Mouse (Mus musculus): ENCODE measurements around the gene Lgr4. TPM values are rescaled to one million over a fixed set of nuclear protein-coding genes. Genes with fewer than 3 reads are reported as not detected.

Gene Lgr4
- total and polyA plus RNA-seq, 3 experiments: 4.3 to 4.5 TPM; not detected in 1

- Histone ChIP-seq H3K4me3 (ENCODE audit: control insufficient read depth in 1 of 2, insufficient read depth in 1 of 2, low read depth in 2 of 2, low read length in 2 of 2) (no peak overlapping the region), H3K9ac (ENCODE audit: control insufficient read depth, low read depth, low read length, poor library complexity, severe bottlenecking) (no peak overlapping the region), H3K27me3 (ENCODE audit: control insufficient read depth in 1 of 2, insufficient read depth in 2 of 2, low read length in 2 of 2) (no peaks in the 10 kb centered on the region), H3K79me2 (ENCODE audit: control insufficient read depth, insufficient read depth, low read length, poor library complexity) (no peaks in the 10 kb centered on the region), H3K4me1 (ENCODE audit: control insufficient read depth in 1 of 2, insufficient read depth in 2 of 2, low read length in 2 of 2) (peaks cover 2 to 3% of the 10 kb centered on the region in 2 experiments; a peak in 1 of 4 replicates), H3K36me3 (ENCODE audit: control insufficient read depth in 1 of 2, insufficient read depth in 2 of 2, low read length in 2 of 2) (peaks cover 0 to 6% of the 10 kb centered on the region in 2 experiments; a peak in 2 of 4 replicates), H3K27ac (ENCODE audit: control insufficient read depth, low read depth, low read length) (no peak overlapping the region), H3K9me3 (replicated peaks; ENCODE audit: insufficient read depth, low read length) (no peaks in the 10 kb centered on the region)
- DNase-seq (ENCODE audit: low read depth, low spot score): no peak
- no peak for TF ChIP-seq ZNF384 (IDR thresholded peaks at IDR 0.05; ENCODE audit: low read depth, low read length)
- no peak for TF ChIP-seq USF2 (IDR thresholded peaks at IDR 0.05; ENCODE audit: borderline replicate concordance in 1 of 2, insufficient read depth in 1 of 2, low read depth in 1 of 2, low read length in 2 of 2)
- no peak for TF ChIP-seq RAD21 (IDR thresholded peaks at IDR 0.05; ENCODE audit: low read depth, low read length)
- no peak for TF ChIP-seq MEF2A (IDR thresholded peaks at IDR 0.05; ENCODE audit: extremely low read depth, insufficient replicate concordance, low read depth, low read length, poor library complexity, severe bottlenecking)
- no peak for TF ChIP-seq TCF12 (IDR thresholded peaks at IDR 0.05; ENCODE audit: low read depth, low read length)
- no peak for TF ChIP-seq HCFC1 (IDR thresholded peaks at IDR 0.05; ENCODE audit: low read depth, low read length)
- TF ChIP-seq MAZ (IDR thresholded peaks at IDR 0.05; ENCODE audit: low read depth, low read length): no peak
- no peak for TF ChIP-seq NRF1 (IDR thresholded peaks at IDR 0.05; ENCODE audit: insufficient read depth, low read depth, low read length, poor library complexity, severe bottlenecking)
- TF ChIP-seq E2F4 (IDR thresholded peaks at IDR 0.05; ENCODE audit: borderline replicate concordance, low read depth, low read length): no peak
These were observed 43.7 kb downstream of the Lgr4 start for GRCm38 (mm10) chr2:109961174-109961573.

GRCm38 (mm10) chr2:109963591-109964258 lies 46.3 kb downstream of the Lgr4 start:
- Histone ChIP-seq H3K36me3 (ENCODE audit: control insufficient read depth in 1 of 2, insufficient read depth in 2 of 2, low read length in 2 of 2) (peaks cover 0 to 6% of the 10 kb centered on the region in 2 experiments; a peak in 2 of 4 replicates), H3K9me3 (replicated peaks; ENCODE audit: insufficient read depth, low read length) (no peaks in the 10 kb centered on the region), H3K4me1 (ENCODE audit: control insufficient read depth in 1 of 2, insufficient read depth in 2 of 2, low read length in 2 of 2) (peaks cover 2 to 3% of the 10 kb centered on the region in 2 experiments; a peak in 1 of 4 replicates), H3K27me3 (ENCODE audit: control insufficient read depth in 1 of 2, insufficient read depth in 2 of 2, low read length in 2 of 2) (no peaks in the 10 kb centered on the region), H3K9ac (ENCODE audit: control insufficient read depth, low read depth, low read length, poor library complexity, severe bottlenecking) (no peak overlapping the region), H3K79me2 (ENCODE audit: control insufficient read depth, insufficient read depth, low read length, poor library complexity) (no peaks in the 10 kb centered on the region; the same call in 1 of the 2 replicates), H3K4me3 (ENCODE audit: control insufficient read depth in 1 of 2, insufficient read depth in 1 of 2, low read depth in 2 of 2, low read length in 2 of 2) (no peak overlapping the region), H3K27ac (ENCODE audit: control insufficient read depth, low read depth, low read length) (no peak overlapping the region)
- TF ChIP-seq ELF1 (IDR thresholded peaks at IDR 0.05; ENCODE audit: low read depth, low read length): no peak
- DNase-seq (ENCODE audit: low read depth, low spot score): no peak

- Histone ChIP-seq H3K4me3 (ENCODE audit: control insufficient read depth in 1 of 2, insufficient read depth in 1 of 2, low read depth in 2 of 2, low read length in 2 of 2) (no peak overlapping the region), H3K27ac (ENCODE audit: control insufficient read depth, low read depth, low read length) (no peak overlapping the region), H3K4me1 (ENCODE audit: control insufficient read depth in 1 of 2, insufficient read depth in 2 of 2, low read length in 2 of 2) (no peaks in the 10 kb centered on the region), H3K79me2 (ENCODE audit: control insufficient read depth, insufficient read depth, low read length, poor library complexity) (no peaks in the 10 kb centered on the region; the same call in 1 of the 2 replicates), H3K9ac (ENCODE audit: control insufficient read depth, low read depth, low read length, poor library complexity, severe bottlenecking) (no peak overlapping the region), H3K36me3 (ENCODE audit: control insufficient read depth in 1 of 2, insufficient read depth in 2 of 2, low read length in 2 of 2) (no peaks in the 10 kb centered on the region), H3K27me3 (ENCODE audit: control insufficient read depth in 1 of 2, insufficient read depth in 2 of 2, low read length in 2 of 2) (no peaks in the 10 kb centered on the region), H3K9me3 (replicated peaks; ENCODE audit: insufficient read depth, low read length) (no peaks in the 10 kb centered on the region)
- no peak for DNase-seq (ENCODE audit: low read depth, low spot score)
- TF ChIP-seq MAX (IDR thresholded peaks at IDR 0.05; ENCODE audit: low read length) (no peak), NELFE (IDR thresholded peaks at IDR 0.05; ENCODE audit: low read depth, low read length) (no peak), MXI1 (IDR thresholded peaks at IDR 0.05; ENCODE audit: low read depth, low read length) (no peak), CHD1 (IDR thresholded peaks at IDR 0.05; ENCODE audit: low read depth, low read length) (no peak), SIN3A (IDR thresholded peaks at IDR 0.05; ENCODE audit: low read length) (no peak), RAD21 (IDR thresholded peaks at IDR 0.05; ENCODE audit: low read depth, low read length) (no peak), KAT2A (conservative IDR thresholded peaks at IDR 0.05; ENCODE audit: low read depth, low read length) (no peak), ZKSCAN1 (IDR thresholded peaks at IDR 0.05; ENCODE audit: low read depth, low read length) (no peak), MEF2A (IDR thresholded peaks at IDR 0.05; ENCODE audit: extremely low read depth, insufficient replicate concordance, low read depth, low read length, poor library complexity, severe bottlenecking) (no peak), USF1 (IDR thresholded peaks at IDR 0.05; ENCODE audit: low read depth, low read length) (no peak), GATA1 (IDR thresholded peaks at IDR 0.05; ENCODE audit: low read depth, low read length) (no peak), USF2 (IDR thresholded peaks at IDR 0.05; ENCODE audit: borderline replicate concordance in 1 of 2, insufficient read depth in 1 of 2, low read depth in 1 of 2, low read length in 2 of 2) (no peak), EP300 (IDR thresholded peaks at IDR 0.05; ENCODE audit: low read depth in 1 of 2, low read length in 2 of 2) (no peak), ZMIZ1 (IDR thresholded peaks at IDR 0.05; ENCODE audit: low read depth, low read length) (no peak), ZC3H11A (IDR thresholded peaks at IDR 0.05; ENCODE audit: low read depth, low read length) (no peak), ELF1 (IDR thresholded peaks at IDR 0.05; ENCODE audit: low read depth, low read length) (no peak)
These were observed 48.4 kb downstream of the Lgr4 start for GRCm38 (mm10) chr2:109965753-109966420.

All from MEL (cell line).